Mouse (Mus musculus): ENCODE results near the gene Gm43191.
"Not testable (repeated sequence)": the region's sequence is repeated elsewhere in the genome, so short reads cannot be mapped to it uniquely, and the experiment has no call there.

Gm43191 gene

DNA sequence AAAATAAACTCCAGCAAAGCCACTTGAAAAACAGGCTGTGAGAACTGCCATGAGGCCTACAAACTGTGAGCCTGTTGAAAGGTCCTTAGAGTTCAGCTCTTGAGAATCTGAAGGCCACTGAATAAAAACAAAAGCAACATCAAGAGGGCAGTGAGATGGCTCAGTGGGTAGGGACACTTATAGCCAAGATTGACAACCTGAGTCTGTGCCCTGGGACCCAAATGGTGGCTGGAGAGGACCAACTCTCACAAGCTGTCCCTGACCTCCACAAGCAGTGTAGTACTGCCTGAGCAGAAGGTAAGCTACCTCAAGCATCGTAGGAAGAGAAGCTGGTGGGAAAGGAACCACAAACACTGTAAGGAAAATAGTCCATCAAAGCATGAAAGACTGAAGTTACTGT, at the start of gene Gm43191:
TSS of gene Gm43191 (minus strand) at position 101 of the 400 bp plus-strand sequence.
- DNase-seq (ENCODE audit: low spot score), result no peak

DNA sequence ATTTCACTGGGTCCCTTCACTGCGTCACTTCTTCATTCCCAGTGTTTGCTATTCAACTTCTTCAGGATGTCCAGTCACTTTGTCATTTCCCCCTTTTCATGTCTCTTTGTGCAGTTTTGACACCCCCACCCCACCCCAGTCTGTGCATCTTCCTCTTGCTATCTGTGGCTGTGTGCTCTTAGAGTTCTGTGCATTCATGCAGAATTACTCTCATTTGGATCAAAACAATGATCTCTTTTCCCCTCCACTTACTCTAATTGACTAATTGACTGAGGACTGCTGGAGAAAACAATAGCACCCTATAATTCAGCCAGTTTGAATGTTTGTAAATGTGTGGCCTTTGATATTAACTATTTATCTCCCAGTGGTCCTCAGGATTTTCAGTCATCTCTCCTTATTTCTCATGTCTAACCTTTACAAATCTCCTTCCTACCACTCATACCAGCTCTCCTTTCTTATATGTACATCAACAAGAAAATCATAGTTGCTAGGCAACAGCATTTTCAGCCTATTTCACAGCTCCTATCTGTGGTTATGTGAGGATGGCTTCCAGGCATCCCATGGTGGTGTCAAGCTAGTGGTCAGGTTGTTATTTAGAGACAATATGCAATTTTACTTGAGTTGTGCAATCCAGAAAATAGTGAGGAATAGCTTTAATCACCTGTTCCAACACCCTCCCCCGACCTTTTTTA, 48.6 kb upstream of the Gm43191 start:
- no peak for DNase-seq (ENCODE audit: low spot score)

DNA sequence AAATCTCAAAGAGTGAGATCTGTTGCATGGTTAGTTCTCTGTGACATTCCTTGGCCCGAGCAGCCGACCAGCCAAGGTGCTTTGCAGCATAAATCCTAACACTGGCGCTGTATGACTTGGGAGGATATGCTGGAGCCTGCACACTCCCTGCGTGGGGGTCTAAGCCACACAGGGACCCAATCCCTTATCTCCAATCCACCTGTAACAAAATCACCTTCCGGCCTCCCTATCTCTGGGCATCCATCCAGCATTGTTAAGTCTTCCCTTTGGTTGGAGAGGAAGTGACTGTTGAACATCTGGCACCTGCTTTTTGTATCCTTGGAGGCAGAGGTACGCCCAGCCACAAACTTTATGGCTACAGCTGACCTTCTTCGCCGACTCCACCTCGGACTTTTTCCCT, 45.7 kb upstream of the Gm43191 start:
- no peak for DNase-seq (ENCODE audit: low spot score)

DNA sequence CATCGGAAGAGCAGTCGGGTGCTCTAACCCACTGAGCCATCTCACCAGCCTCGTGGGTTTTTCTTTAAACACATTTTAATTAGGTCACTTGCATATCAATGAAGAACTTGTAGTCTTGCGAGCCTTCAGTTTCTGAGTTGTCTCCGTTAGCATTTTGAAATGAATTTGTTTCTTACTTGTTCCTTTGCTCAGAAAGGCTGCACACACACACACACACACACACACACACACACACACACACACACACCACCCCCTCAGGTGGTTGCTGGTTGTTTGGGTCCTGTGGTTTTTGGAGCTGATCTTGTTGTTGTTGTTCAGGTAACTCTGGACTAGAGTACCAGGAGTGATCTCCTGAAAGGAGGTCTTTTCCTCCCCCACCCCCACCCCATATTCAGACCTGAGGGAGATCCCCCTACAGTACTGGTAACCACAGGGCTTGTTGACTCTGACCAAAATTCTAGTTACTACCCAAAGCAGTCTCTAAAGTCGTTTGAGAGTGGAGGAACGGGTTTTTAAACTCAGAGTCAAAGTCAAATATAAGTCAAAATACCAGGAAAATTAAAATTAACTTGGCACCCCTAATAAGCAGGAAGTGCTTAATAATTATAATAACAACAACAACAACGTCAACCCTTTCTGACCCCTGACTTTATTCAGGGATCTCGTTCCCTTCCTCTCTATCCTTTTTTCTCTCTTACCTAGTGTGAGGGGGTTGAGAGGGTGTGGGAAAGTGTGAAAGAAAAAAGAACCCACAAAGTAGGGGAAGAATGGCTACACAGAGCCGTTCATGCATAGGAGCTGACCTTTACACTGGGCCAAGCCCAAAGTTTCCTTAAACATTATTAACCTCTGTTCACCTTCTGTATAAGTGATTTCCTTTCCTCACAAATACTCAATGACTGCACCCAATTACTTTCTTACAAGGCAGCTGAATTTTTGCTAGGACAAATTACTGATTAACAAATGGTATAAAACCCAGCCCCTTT, 42.7 kb upstream of the Gm43191 start:
- DNase-seq (ENCODE audit: low spot score), result no peak

DNA sequence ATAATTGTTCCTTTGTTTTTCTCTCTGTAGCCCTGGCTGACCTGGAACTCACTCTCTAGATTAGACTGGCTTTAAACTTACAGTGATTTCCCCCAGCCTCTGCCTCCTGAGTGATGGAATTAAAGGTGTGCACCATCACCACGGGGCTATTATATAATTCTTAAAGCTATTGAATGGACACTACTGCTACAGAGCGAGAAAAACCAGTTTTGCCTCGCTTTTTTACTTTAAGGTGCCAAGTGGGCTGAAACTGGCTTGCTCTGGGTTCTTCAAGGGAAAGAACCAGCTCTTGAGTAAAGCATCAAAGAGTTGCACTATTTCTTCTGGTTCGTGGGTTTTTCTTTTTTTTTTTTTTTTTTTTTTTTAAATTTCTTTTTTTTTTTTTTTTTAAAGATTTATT, 41.9 kb upstream of the Gm43191 start:
- DNase-seq (ENCODE audit: low spot score), result no peak

DNA sequence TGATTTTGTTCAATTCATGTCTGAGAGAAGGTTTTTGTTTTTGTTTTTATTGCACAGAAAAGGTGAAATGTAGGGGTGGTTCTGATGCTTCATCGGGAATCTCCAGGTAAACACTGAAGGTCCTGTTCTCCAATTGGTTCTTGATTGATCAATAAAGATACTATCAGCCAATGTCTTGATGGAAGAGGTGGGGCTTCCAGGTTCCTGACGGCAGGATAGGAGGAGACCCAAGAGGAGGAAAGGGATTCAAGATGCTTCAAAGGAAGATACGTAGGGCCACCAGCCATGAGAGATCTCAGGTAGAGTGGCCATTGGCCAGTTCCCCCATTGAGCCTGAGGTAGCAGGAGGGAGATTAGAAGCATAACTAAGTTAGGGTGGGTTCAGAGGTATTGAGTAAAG, 37.9 kb upstream of the Gm43191 start:
- no peak for DNase-seq (ENCODE audit: low spot score)

DNA sequence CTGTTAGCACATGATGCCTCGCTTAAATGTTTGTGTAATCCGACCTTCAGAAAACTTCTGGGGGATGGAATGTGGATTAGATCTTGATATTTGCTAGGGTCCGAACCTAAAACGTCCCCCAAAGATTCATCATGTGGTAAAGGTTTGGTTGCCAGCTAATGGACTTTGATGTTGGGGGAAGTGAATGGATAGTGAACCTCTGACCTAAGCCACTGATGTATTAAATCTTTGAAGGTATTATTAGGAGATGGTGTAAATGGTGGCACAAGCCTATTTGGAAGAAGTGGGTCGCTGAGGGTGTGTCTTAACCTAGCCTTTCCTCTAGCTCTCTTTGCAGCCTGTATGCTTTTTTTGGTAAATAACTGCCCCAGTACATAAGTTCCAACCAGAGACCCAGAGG, 32.0 kb upstream of the Gm43191 start:
- DNase-seq (ENCODE audit: low spot score), result no peak

DNA sequence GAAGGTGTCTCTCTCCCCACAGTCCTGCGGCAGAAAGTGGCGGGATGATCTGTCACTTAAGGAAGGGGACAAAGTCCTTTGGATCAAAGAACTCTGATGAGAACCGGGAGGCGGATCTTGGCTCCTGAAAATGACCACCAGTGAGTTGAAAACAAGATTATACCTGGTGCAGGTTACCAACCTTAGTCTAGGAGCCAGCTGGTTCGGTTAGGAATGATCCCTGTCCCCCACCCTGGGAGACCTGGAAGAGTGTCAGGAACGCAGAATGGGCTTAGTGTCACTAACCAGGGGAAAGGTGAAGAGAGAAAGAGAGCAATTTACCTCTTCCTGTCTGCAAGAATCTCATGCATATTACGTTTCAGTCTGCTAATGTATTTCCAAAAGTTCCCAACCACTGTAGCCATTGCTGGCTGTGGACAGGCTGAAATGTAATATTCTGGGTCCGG, 31.4 kb upstream of the Gm43191 start, which contains the start of gene Slc35a3:
TSS of gene Slc35a3 (minus strand) at position 396 of the 446 bp plus-strand sequence.
- no peak for DNase-seq (ENCODE audit: low spot score)

DNA sequence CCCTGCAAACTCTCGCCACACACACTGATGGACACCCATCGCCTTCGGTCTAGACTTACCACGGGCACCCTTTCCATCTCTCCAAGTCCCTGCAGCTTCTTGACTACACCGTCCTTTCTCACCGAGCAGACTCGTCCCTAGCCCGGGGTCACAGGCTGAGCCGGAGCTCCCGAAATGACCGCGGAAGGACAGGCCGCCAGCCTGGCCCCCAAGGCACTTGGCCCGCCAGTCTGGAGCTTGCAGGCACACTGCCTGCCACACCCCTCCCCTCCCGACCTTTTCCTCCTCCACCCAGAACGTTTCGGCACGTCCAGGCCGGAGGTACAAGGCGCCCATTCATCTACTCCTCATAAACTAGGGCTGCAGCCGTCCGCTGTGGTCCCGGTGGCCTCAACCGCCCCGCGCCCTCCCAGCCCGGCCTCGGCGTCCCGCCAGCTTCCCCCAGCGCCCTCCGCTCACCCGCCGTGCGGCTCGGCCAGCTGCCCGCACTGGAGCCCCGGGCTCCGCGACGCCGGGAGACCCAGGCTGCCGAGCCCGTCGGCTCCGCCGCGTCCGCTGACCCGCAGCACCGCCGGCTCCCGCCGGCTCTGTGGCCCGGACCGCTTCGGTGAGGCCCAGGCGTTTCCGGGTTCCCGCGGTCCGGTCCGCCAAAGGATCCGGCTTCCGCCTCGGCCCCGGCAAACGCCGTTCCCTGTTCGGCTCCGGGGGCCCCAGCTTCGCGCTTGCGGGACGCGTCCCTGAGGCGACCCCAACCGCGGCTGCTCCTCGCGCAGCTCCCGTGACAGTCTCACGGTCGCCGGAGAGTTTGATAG, 30.8 kb upstream of the Gm43191 start:
- peak; percentile 85 for DNase-seq (ENCODE audit: low spot score)

DNA sequence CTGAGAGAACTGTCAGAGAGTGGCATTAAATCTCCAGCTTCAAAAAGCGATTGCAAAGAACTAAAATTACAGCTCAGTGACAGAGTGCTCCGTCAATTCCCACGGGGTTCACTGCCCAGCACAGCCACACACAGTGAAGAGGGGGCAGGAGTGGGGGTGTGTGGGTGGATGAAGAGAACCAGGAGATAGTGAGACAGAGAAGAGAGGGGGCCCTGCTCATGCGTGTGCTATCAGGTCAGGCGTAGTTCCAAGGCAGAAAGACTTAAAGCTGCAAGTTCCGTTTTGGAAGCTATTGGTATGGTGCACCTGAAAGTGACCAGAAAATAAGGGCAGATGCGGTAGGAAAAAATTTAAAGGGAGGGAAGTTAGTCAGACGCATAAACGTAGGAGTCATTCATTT, 29.9 kb upstream of the Gm43191 start:
- DNase-seq (ENCODE audit: low spot score), result no peak

DNA sequence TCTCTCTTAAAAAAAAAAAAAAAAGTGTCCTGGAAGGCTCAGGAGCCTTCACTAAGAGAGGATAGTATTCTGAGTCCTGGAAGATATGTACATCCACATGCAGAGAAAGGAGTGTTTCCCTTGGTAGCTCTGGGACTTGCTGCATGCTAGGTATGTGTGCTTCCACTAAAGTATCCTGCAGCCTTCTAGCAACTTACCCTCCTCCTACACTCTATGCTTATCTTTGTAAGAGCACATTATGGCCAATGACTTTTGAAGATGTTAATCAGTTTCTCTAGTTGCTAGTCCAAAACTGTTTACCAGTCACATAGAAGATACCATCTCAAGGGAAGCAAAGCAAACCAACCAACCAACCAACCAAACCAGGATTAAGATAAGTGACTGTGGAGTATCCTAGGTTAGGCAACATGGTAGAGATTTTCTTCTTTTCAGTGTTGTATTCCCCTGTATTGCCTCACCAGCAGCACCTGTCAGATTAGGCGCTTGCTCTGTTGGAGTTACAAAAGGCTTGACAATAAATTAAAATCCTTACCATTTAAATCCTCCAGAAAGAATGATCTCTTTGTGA, 24.7 kb upstream of the Gm43191 start:
- DNase-seq (ENCODE audit: low spot score), result no peak

DNA sequence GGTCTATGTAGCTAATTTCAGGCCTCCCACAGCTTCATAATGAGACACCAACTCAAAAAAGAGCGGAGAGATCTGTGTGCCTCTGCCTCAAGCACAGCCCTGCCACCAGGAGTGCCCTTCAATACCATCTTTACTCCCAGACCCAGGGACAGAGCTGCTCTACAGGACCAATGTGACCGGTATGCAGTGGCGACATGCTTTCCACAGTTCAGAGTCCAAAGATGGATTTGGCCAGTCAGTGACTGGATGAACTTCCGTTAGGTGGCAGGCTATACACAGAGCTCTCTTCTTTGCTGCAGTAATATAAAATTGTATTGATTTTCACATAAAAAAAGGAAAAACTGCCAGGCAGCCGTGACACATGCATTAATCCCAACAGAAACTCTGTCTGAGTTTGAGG, 22.8 kb upstream of the Gm43191 start:
- DNase-seq (ENCODE audit: low spot score), result no peak

DNA sequence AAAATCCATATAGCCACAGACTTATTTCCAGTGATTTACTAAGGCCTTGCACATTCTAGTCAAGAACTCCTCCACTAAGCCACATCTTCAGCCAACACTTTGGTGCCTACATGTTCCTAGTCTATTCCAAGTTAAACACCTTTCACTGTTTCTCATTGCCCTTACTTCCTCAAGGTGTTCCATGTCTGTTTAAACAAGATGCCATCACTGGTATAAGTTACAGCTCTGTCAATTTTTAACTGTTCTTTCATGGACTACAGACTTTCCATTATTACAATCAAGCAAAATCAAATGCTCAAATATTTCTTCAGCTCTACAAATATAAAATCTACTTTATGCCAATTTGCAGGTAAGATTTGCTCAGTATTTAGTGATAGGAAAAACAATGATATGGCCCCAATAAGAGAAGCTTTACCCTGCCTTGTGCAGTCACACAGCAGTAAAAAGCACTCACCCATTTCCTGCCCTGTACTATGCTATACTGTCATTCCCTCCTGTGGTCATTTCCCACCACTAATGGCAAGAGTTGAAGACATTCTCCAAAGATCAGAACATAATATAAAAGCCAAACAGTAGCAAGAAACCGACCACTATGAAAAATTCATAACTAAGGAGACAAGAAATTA, 21.7 kb upstream of the Gm43191 start:
- no peak for DNase-seq (ENCODE audit: low spot score)

DNA sequence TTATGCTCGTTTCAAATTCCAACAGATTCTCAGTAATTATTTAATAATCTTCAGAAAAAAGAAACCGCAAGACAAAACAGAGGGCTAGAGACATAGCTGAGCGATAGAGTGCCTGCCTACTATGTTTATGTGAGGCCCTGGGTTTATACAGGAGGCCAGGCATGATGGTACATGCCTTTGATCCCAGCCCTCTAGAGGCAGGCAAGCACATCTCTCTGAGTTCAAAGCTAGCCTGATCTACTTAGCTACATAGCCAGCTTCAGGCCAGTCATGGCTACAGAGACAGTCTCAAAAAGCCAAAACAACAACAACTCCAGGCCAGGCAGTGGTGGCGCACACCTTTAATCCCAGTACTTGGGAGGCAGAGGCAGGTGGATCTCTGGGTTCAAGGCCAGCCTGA, 20.5 kb upstream of the Gm43191 start:
- no peak for DNase-seq (ENCODE audit: low spot score)

DNA sequence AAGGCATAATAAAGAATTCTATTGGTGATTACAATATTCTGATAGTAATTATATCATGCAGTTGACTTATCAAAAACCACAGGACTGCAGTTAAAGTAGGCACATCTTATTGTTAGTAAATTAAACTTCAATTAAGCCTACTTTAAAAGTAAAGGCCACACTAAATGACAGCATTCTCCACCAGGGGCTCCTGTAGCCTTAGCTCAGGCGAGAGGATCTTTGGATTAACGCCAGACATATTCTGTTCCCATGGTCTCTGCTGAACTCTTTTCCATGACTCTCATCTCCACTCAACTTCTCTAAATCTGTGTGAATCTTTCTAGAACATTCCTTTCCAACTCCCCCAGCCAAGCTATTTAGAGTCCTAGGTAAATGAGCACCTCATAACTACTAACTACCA, 17.7 kb upstream of the Gm43191 start:
- DNase-seq (ENCODE audit: low spot score), result no peak

DNA sequence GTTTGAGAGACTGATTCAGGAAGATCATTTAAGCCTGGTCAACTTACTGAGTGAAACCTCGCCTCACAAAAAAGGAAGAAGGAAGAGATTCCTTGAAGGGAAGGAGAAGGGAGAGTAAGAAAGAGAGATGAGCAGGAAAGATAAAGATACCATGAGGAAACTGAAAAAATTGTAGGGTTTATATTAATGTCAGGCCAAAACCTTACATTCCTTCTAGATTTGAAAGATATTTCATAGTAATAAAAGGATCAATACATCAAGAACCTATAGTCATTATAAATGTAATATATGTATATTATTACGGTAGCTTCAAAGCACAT, 14.6 kb upstream of the Gm43191 start:
- DNase-seq (ENCODE audit: low spot score), result no peak

DNA sequence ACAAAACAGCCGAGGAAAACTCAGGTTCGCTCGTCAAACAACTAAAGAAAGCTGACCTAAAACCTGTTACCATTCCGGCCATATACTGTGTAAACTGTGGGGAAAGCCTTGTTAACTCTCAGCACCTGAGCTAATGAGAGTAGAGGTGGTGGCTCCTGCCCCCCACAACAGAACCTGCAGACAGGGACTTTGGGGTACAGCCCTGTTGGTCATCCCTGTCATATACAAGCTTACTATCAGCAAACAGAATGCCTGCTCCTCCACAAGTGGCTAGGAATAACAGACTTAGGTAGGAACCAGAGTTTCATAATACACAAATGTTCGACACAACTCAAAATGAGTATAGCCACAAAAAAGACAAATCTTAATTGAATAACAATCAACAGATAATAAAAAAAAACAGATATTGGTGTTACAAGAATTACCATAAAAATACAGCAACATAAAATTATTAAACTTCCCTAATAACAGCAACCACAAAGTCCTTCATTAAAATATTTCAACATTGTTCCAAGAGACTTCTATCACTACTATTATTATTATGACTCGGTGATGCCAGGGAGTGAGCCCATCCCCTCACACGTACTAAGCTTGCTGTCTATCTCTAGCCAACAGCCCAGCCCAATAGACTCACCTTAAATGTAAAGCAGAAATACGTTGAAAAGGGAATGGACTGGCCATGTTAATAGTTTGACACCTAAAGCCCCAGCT, 14.1 kb upstream of the Gm43191 start:
- DNase-seq (ENCODE audit: low spot score), result no peak

DNA sequence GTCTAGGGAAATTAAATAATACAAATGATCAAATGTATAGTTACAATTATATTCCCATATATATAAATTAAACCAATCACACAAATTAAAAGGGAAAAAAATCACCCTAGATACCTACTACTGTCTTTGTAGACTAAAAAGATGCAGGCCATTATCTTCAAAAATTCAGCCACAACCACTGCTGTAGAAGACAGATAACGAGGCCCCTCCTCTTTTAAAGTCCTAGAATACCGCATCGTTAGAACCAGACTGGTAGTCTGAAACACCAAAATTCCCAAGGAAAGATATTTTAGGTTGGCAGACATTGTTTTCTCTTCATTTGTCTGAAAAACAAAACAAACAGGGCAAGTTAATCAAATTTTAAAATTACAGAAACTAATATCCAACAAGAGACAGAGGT, 13.3 kb upstream of the Gm43191 start:
- DNase-seq (ENCODE audit: low spot score), result no peak

DNA sequence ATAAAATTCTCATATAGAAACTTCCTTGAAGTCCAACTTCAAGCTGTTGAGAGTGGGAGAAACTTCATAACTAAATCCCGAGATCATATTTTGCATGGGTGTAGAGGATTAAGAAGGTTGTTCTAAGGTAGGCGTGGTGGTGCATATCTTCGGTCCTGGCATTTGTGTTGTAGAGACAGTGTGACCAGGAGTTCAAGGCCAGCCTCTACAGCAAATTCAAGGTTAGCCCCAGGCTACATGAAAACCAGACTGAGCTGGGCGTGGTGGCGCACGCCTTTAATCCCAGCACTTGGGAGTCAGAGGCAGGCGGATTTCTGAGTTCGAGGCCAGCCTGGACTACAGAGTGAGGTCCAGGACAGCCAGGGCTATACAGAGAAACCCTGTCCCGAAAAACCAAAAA, 16.8 kb downstream of the Gm43191 start:
- not testable (repeated sequence) for DNase-seq (ENCODE audit: low spot score)

DNA sequence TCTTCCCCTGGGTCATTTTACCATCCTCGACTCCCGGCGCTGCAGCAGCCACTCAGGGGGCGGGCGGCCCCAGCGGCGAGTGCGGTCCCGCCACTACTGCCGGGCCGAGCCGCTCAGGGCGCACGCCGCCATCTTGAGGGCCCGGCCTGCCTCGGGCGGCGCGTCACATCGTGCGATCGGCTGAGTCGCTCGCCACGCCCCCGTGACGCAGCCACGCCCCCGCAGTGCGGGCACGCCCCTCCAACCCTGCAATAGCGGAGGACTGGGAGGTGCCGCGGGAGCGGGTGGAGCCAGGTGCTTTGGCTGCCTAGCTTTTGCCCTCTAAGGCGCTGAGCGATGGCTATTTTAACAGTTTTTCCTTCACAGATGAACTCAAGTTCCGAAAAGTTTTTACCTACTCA, 18.6 kb downstream of the Gm43191 start, which contains the start of gene Mfsd14a:
TSS of gene Mfsd14a (minus strand) at position 215 of the 401 bp plus-strand sequence.
- peak; percentile 100 for DNase-seq (ENCODE audit: low spot score)

DNA sequence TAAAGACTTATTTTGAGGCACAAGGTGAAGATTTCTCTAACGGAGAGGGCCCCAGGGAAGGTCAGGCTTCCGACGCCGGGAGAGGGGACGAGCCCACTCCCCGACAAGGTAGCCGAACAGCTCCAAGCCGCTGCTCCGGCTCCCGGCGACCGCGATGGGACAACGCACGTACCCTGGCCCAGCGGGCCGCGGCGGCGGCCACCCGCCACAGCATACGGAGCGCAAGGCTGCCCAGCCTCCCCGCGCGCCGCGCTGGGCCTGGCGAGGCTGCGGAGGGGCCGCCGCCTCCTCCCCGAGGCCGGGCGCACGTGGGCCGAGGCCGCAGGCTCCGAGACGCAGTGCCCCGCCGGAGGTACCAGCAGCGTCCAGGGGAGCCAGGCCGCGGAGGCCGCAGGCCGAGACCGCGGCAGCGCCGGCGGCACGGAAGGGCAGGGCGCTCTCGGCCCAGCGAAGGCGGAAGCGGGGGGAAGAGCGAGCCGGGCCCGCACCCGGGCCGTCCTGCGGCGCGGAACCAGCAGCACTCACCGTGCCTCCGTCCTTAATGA, 19.1 kb downstream of the Gm43191 start:
- DNase-seq (ENCODE audit: low spot score), result no peak
